Mouse (Mus musculus): ENCODE measurements around the gene Raf1.

GRCm38 (mm10) chr6:115583430-115584125 lies 92.9 kb downstream of the Raf1 start:
- TF ChIP-seq CTCF (IDR thresholded peaks at IDR 0.05; ENCODE audit: low read depth, low read length) (no peak), GATA1 (IDR thresholded peaks at IDR 0.05; ENCODE audit: borderline replicate concordance, low read length) (no peak)
